Mouse (Mus musculus) bone marrow, adult 2 months (tissue): ENCODE data around the gene Cenpv. TPM values are rescaled to one million over a fixed set of nuclear protein-coding genes. Genes with fewer than 3 reads are reported as not detected.
A peak's percentile ranks its signal among the peaks of the same experiment; 100 is the strongest.

ENCODE experiments used
- H3K27ac ChIP-seq: fragments of 200-500 bp; 2 replicates; pipeline ENCODE4 v1.5.1; 2012; ENCODE audit warnings: low read depth, mild to moderate bottlenecking, control low read depth, inconsistent platforms, low read length; ENCODE audit not compliant: control insufficient read depth, poor library complexity, insufficient read depth
- H3K4me1 ChIP-seq: fragments of 200-500 bp; 2 replicates; pipeline ENCODE4 v1.6.1; 2011; ENCODE audit warnings: low read length; ENCODE audit not compliant: control insufficient read depth, insufficient read depth
- H3K4me3 ChIP-seq: fragments of 200-500 bp; replicated peaks from 2 replicates; pipeline ENCODE3; 2011; ENCODE audit warnings: mild to moderate bottlenecking, low read depth, low read length, control low read depth; ENCODE audit not compliant: control insufficient read depth
- CTCF ChIP-seq: fragments of 200-500 bp; IDR thresholded peaks from 2 replicates; pipeline ENCODE4 v1.5.1; 2011; ENCODE audit warnings: low read length, control low read depth; ENCODE audit not compliant: control insufficient read depth, insufficient read depth
- POLR2A ChIP-seq: fragments of 200-500 bp; IDR thresholded peaks from 2 replicates; pipeline ENCODE4 v1.6.1; 2011; ENCODE audit warnings: low read depth, mild to moderate bottlenecking, control low read depth, low read length, borderline replicate concordance; ENCODE audit not compliant: control insufficient read depth
- WGBS: fragments of 180-500 bp; shearing (Covaris S2); methylation state at CpG from one replicate; pipeline ENCODE4 v1.1.7; 2018; 5-methylcytosine and 5-hydroxymethylcytosine counted together
- polyA plus RNA-seq: library from polyadenylated mRNA; stranded (reverse); fragments of >200 nt; gene quantifications from 2 replicates; pipeline ENCODE4 v1.2.4, GENCODE M21; 2011; ENCODE audit warnings: low replicate concordance; ENCODE audit not compliant: missing spikeins, insufficient read depth, insufficient read length

Gene Cenpv
- polyA plus RNA-seq, 1 experiment = 22.2 TPM

- WGBS = 50% methylated on average over 7 of the region's 7 CpGs
- peak overlapping the region; percentile 45 for H3K4me3 ChIP-seq
Observed at GRCm38 (mm10) chr11:62537590-62537989, 1.5 kb downstream of the Cenpv start.

DNA sequence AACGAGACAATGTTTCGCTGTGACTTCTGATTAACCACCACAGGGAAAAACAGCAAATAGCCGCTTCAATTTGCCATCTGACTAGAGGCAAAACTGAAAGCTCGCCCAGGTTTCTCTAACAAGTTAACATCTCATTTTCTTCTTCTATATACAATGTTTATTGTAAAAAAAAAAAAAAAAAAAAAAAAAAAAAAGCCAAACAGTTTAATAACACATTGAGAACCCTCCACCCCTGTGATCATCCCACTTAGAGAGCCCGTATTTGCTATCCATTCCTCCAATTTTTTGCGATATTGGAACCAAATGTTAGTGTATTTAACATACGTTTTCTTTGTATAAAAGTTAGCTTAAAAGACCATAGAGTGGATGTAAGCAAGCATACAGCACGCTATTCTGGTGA is 2.0 kb downstream of the Cenpv start:
- WGBS = 86% methylated on average over 8 of the region's 8 CpGs
- H3K4me3 ChIP-seq = no peak overlapping the region
- TF ChIP-seq POLR2A = no peak
- no peak overlapping the region for H3K27ac ChIP-seq
- H3K4me1 ChIP-seq = peaks cover 2% of the 10 kb centered on the region; the same call in 1 of the 2 replicates

More at GRCm38 (mm10) chr11:62537590-62537989, 1.5 kb downstream of the Cenpv start:
- Histone ChIP-seq H3K27ac (no peak overlapping the region), H3K4me1 (peaks cover 2% of the 10 kb centered on the region; the same call in 1 of the 2 replicates)
- TF ChIP-seq POLR2A = no peak
- no peak for TF ChIP-seq CTCF

DNA sequence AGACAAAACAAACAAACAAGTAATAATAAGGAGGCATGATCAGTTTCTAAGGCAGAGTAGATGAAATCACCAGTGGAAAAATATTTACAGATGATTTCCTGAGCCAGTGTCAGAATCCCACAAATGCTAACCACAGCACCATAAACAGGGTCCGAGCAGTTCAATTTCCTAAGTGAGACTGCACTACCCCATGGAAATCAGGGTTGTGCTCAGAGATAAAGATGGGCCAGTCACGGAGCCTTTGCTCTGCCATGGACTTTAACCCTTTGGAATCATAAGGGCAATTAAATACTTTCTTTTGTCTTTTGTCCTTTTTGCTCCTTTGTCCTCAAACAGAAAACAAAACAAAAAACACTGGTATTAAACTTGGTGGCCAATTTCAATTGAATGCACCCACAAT is 16.8 kb downstream of the Cenpv start:
- TF ChIP-seq CTCF = no peak
- TF ChIP-seq POLR2A = no peak
- H3K4me3 ChIP-seq = no peak overlapping the region
- 52% methylated on average over 2 of the region's 2 CpGs for WGBS
- no peak overlapping the region for H3K27ac ChIP-seq
- no peaks in the 10 kb centered on the region for H3K4me1 ChIP-seq

DNA sequence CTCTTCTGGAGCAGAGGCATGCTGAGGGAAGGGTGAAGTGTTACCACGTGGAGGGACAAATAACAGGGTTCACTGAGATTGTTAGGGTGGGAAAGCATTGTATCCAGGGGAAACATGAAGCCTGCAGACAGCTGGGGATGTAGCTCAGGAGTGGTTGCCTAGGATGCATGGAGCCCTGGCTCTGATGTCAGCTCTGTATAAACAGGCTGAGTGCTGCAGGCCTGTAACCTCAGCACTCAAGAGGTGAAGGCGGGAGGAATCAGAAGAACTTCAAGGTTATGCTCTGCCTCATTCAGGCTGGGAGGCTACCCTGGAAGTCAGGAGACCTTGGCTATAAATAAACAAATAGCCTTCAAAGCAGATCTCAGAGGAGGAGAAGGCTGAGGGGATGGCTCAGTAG is 20.1 kb downstream of the Cenpv start:
- Histone ChIP-seq H3K4me3 (no peak overlapping the region), H3K27ac (no peak overlapping the region), H3K4me1 (no peaks in the 10 kb centered on the region)
- TF ChIP-seq POLR2A = no peak
- TF ChIP-seq CTCF = no peak
- 81% methylated on average over 2 of the region's 2 CpGs for WGBS

- H3K4me1 ChIP-seq = no peaks in the 10 kb centered on the region
- H3K27ac ChIP-seq = no peak overlapping the region
- WGBS = 87% methylated on average over 6 of the region's 6 CpGs
- H3K4me3 ChIP-seq = no peak overlapping the region
- TF ChIP-seq CTCF = no peak
- no peak for TF ChIP-seq POLR2A
Observed at GRCm38 (mm10) chr11:62513311-62513710, 25.8 kb downstream of the Cenpv start.

DNA sequence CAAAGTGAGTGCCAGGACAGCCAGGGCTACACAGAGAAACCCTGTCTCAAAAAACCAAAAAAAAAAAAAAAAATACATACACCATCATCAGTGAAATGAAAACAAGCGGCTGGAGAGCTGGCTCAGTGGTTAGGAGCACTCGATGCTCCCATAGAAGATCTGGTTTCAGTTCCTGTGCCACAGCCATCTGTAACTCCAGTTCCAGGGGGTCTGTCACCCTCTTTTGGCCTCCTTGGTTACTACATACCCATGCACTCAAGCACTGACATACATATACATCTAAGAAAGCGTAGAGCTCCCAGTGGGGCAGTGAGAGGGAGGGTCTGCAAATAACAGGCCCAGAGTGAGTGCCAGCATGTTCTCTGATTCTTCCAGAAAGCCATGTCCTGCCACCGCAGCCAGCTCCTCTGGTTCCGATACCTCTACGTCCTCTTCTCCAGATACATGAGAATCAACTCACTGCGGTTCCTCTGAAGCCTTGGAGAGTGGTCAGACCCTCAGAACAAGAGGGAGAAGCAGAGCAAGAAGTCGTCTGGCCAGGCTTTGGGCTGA is 26.5 kb downstream of the Cenpv start:
- TF ChIP-seq POLR2A = no peak
- TF ChIP-seq CTCF = no peak
- Histone ChIP-seq H3K27ac (no peak overlapping the region), H3K4me3 (no peak overlapping the region), H3K4me1 (peaks cover under 1% of the 10 kb centered on the region; the same call in 1 of the 2 replicates)
- WGBS = 76% methylated on average over 8 of the region's 8 CpGs

DNA sequence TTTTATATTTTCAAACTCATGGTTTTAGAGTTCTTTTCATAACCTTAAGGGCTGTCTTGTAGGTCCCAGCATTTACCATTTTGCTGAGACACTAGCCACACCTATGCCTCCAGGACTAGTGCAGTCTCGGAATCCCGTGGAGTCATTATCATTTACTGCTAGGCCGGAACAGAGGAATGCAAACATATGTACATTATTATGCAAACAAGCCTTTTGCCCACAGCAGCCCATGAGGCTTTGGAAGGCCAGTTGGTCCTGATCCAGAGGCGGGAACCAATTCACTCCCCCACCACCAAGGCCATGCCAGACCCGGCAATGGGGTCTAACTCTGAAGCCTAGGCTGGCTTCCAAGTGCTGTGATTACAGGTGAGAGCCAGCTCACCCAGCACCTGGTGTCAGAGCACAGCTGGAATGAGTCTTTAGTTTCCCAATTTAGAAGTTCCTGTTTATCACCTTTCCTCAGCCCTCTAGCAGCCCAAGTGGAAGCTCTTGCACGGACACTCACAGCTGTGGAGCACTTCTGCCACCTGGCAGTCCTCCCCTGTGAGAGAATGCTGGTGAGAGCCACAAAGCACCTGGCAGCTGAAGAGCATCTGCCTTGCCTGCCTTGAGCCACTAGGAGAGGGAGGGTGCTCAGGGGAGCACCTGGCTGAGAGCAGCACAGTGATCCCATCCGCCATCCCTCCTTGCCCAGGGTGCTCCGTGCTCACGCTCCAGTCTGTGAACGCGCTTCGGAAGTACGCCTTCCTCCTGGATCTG is 27.4 kb downstream of the Cenpv start:
- no peak overlapping the region for H3K4me3 ChIP-seq
- no peak for TF ChIP-seq CTCF
- TF ChIP-seq POLR2A = no peak
- no peak overlapping the region for H3K27ac ChIP-seq
- H3K4me1 ChIP-seq = peaks cover 2% of the 10 kb centered on the region; the same call in 1 of the 2 replicates
- 84% methylated on average over 13 of the region's 13 CpGs for WGBS

DNA sequence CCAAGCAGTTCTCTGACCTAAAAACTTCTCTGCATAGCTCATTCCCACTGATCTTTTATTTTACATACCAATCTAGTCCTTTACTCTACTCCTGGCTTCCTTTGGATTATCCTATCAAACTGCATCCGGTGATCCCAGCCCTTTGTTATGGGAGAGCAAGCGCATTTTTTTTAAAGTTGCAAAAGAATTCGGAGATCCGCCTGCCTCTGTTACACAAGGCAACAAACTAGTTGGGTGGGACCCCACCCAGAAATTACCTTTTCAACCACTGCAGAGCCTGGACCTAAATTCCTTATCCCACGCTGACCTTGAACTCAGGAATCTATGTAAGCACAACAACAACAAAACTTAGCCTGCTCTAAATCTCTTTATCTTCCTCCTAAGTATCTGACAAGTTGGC is 28.1 kb downstream of the Cenpv start:
- Histone ChIP-seq H3K27ac (no peak overlapping the region), H3K4me1 (peaks cover 2% of the 10 kb centered on the region; the same call in 1 of the 2 replicates), H3K4me3 (no peak overlapping the region)
- 82% methylated on average over 5 of the region's 5 CpGs for WGBS
- TF ChIP-seq CTCF (no peak), POLR2A (no peak)
